Mouse (Mus musculus): ENCODE data around the gene Cfap299.

Gene Cfap299

GRCm38 (mm10) chr5:98688254-98688653 lies 359.1 kb downstream of the Cfap299 start:
- DNase-seq, result no peak

- DNase-seq, result no peak
Observed at GRCm38 (mm10) chr5:98692070-98692469, 363.0 kb downstream of the Cfap299 start.

- no peak for DNase-seq
Observed at GRCm38 (mm10) chr5:98696336-98696735, 367.2 kb downstream of the Cfap299 start.

GRCm38 (mm10) chr5:98703963-98704362 lies 374.9 kb downstream of the Cfap299 start:
- no peak for DNase-seq

- no peak for DNase-seq
Observed at GRCm38 (mm10) chr5:98706597-98706996, 377.5 kb downstream of the Cfap299 start.

GRCm38 (mm10) chr5:98715392-98715791 lies 386.3 kb downstream of the Cfap299 start:
- DNase-seq, result no peak

- DNase-seq, result no peak
Observed at GRCm38 (mm10) chr5:98732157-98733009, 403.3 kb downstream of the Cfap299 start.

GRCm38 (mm10) chr5:98733010-98733399 lies 403.9 kb downstream of the Cfap299 start:
- no peak for DNase-seq

GRCm38 (mm10) chr5:98761858-98762652 lies 433.0 kb downstream of the Cfap299 start:
- DNase-seq, result no peak

GRCm38 (mm10) chr5:98778588-98778987 lies 449.5 kb downstream of the Cfap299 start:
- no peak for DNase-seq

GRCm38 (mm10) chr5:98782066-98782465 lies 453.0 kb downstream of the Cfap299 start:
- no peak for DNase-seq

- DNase-seq, result no peak
Observed at GRCm38 (mm10) chr5:98787735-98788134, 458.6 kb downstream of the Cfap299 start.

- DNase-seq, result no peak
Observed at GRCm38 (mm10) chr5:98788568-98788967, 459.5 kb downstream of the Cfap299 start.

GRCm38 (mm10) chr5:98790894-98791607 lies 461.9 kb downstream of the Cfap299 start:
- DNase-seq, result no peak

- no peak for DNase-seq
Observed at GRCm38 (mm10) chr5:98801495-98801894, 472.4 kb downstream of the Cfap299 start.

- DNase-seq, result no peak
Observed at GRCm38 (mm10) chr5:98804761-98805160, 475.7 kb downstream of the Cfap299 start.

GRCm38 (mm10) chr5:98806492-98806891 lies 477.4 kb downstream of the Cfap299 start:
- DNase-seq, result no peak

- DNase-seq, result no peak
Observed at GRCm38 (mm10) chr5:98807022-98807421, 477.9 kb downstream of the Cfap299 start.

GRCm38 (mm10) chr5:98807953-98808352 lies 478.8 kb downstream of the Cfap299 start:
- DNase-seq, result no peak

- no peak for DNase-seq
Observed at GRCm38 (mm10) chr5:98812380-98812779, 483.3 kb downstream of the Cfap299 start.

GRCm38 (mm10) chr5:98815269-98815668 lies 486.2 kb downstream of the Cfap299 start:
- DNase-seq, result no peak

- DNase-seq, result no peak
Observed at GRCm38 (mm10) chr5:98833760-98834159, 504.7 kb downstream of the Cfap299 start.

GRCm38 (mm10) chr5:98834300-98834699 lies 505.2 kb downstream of the Cfap299 start:
- no peak for DNase-seq
